Mouse (Mus musculus) cortical plate, adult 2 months (tissue): ENCODE measurements around the gene Mcrip1.

Source experiments
- CTCF ChIP-seq: fragments of 200-500 bp; IDR thresholded peaks from 2 replicates; pipeline ENCODE4 v1.5.1; 2011; ENCODE audit warnings: mild to moderate bottlenecking, control low read depth, low read length; ENCODE audit not compliant: insufficient read depth; ENCODE audit errors: extremely low read depth
- POLR2A ChIP-seq: fragments of 200-500 bp; IDR thresholded peaks from 2 replicates; pipeline ENCODE4 v1.6.1; 2011; ENCODE audit warnings: mild to moderate bottlenecking, low read length, control low read depth; ENCODE audit not compliant: insufficient read depth; ENCODE audit errors: extremely low read depth

DNA sequence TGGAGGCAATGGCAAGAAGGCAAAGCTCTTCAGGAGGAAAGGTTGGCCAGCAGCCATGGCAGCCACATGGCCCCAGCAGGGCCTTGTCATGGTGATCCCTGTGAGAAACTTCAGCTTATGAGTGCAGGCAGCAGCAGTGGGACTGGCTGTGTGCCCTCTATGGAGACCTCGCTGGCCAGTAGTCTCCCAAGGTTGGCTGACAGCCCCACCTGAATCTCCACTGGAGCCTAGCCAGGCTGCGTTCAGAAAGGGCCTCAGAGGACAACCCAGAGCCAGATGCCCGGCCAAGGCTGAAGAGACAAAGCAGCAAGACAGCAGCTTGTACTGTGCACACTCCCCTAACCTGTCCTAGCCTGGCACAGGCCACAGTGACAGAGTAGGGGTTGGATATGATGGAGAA, 11.0 kb downstream of the Mcrip1 start:
- TF ChIP-seq CTCF: no peak
- TF ChIP-seq POLR2A: no peak
